Mouse (Mus musculus): ENCODE measurements around the gene Ttc7.

DNA sequence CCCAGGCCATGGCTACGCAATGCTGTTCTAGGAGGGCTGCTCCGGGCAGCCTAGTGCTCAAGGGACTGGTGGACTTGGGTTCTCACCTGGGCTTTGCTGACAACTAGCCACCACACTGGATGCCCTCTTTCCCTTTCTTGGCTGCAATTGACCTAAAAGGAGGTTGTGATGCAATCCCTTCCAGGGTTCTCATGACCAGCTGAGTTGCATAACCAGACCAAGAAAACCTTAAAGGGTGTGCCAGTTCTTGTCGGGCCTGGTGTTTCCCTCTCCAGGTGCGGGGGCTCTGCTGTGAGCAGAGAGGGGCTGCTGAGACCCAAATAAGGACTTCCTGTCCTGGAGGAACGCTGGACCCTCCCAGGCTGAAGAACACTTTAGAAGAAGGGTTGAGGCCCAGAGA lies 10.4 kb downstream of the Ttc7 start:
- TF ChIP-seq POLR2A (IDR thresholded peaks at IDR 0.05; ENCODE audit: low read depth, low read length): no peak
- no peak for TF ChIP-seq CTCF (IDR thresholded peaks at IDR 0.05; ENCODE audit: extremely low read depth, insufficient read depth, insufficient read length, insufficient replicate concordance)
